Mouse (Mus musculus): ENCODE data around the gene Oas1e. TPM values are rescaled to one million over a fixed set of nuclear protein-coding genes. Genes with fewer than 3 reads are reported as not detected.

Gene Oas1e
- polyA plus RNA-seq, 1 experiment from 2014 or later = not detected

DNA sequence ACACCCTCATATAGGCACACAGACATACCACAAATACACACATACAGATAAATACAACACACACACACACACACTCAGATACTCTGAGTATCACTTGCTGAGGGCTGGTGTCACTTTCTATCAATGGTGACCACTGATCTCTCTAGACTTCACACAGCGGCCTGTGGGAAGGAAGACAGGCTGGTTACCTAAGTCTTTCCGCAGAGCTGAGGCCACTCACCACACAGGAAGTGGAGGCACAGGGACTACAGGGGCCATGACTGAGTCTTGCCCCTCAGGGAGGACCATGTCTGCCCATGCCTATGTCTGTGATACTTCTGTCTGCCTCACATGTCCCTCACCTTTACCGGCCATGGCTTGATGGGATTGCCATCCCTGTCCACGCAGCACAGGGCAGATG lies 41.1 kb downstream of the Oas1e start:
- Histone ChIP-seq H3K9me3 (ENCODE audit: control insufficient read depth, low read length) (no peaks in the 10 kb centered on the region), H3K27ac (ENCODE audit: low read depth, low read length) (no peak overlapping the region), H3K9ac (ENCODE audit: low read depth, low read length) (no peak overlapping the region), H3K4me1 (replicated peaks; ENCODE audit: control insufficient read depth, insufficient read depth, low read length) (no peaks in the 10 kb centered on the region), H3K27me3 (replicated peaks; ENCODE audit: control insufficient read depth, insufficient read depth, low read length) (no peaks in the 10 kb centered on the region), H3K4me3 (ENCODE audit: low read depth, low read length) (no peak overlapping the region), H3K4me2 (no peak overlapping the region), H3K36me3 (ENCODE audit: control insufficient read depth, insufficient read depth, low read length) (no peaks in the 10 kb centered on the region)
- 78% methylated on average over 4 of the region's 4 CpGs for WGBS
- DNase-seq (ENCODE audit: low spot score) (no peak), ATAC-seq (replicated peaks; ENCODE audit: low FRiP score) (no peak)

DNA sequence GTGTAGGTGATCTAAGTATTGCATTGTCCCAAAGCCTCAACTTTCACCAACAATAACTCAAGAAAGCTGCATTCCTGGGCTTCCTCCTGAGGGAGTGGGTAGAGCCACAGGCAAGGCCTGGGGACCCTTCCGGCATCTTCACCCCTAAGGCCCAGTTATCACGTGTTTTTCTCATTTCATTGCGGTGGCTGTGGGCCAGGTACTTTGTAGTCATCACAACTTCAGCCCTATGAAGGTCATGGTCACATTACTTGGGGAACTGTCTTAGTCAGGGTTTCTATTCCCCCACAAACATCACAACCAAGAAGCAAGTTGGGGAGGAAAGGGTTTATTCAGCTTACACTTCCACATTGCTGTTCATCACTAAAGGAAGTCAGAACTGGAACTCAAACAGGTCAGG lies 42.5 kb downstream of the Oas1e start:
- Histone ChIP-seq H3K9me3 (ENCODE audit: control insufficient read depth, low read length) (no peaks in the 10 kb centered on the region), H3K9ac (ENCODE audit: low read depth, low read length) (no peak overlapping the region), H3K4me1 (replicated peaks; ENCODE audit: control insufficient read depth, insufficient read depth, low read length) (no peaks in the 10 kb centered on the region), H3K4me2 (no peak overlapping the region), H3K36me3 (ENCODE audit: control insufficient read depth, insufficient read depth, low read length) (no peaks in the 10 kb centered on the region), H3K27ac (ENCODE audit: low read depth, low read length) (no peak overlapping the region), H3K27me3 (replicated peaks; ENCODE audit: control insufficient read depth, insufficient read depth, low read length) (no peaks in the 10 kb centered on the region), H3K4me3 (ENCODE audit: low read depth, low read length) (no peak overlapping the region)
- 70% methylated on average over 3 of the region's 3 CpGs for WGBS
- DNase-seq (ENCODE audit: low spot score) = no peak
- no peak for ATAC-seq (replicated peaks; ENCODE audit: low FRiP score)

DNA sequence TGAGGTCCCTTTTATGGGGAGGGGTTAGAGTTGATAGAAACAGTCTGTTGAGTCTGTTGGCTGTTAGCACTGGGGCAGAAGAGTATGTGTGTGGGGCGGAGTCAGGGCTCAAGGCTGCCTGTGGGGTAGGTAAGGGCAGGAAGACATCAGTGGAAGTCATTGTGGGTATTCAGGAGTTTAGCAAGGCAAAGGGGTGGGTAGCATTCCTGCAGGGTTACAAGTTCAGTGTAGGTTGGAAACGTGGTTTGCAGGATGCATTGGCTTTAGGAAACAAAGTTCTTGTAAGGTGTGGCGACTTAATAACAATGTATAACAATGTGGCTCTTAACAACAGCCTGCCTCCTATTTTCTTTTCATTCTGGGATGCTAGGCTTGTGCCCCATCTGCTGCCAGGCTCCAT lies 44.1 kb downstream of the Oas1e start:
- no peaks in the 10 kb centered on the region for H3K27me3 ChIP-seq (replicated peaks; ENCODE audit: control insufficient read depth, insufficient read depth, low read length)
- H3K9ac ChIP-seq (ENCODE audit: low read depth, low read length) = no peak overlapping the region
- H3K36me3 ChIP-seq (ENCODE audit: control insufficient read depth, insufficient read depth, low read length) = no peaks in the 10 kb centered on the region
- ATAC-seq (replicated peaks; ENCODE audit: low FRiP score) (no peak), DNase-seq (ENCODE audit: low spot score) (no peak)
- H3K4me1 ChIP-seq (replicated peaks; ENCODE audit: control insufficient read depth, insufficient read depth, low read length) = no peaks in the 10 kb centered on the region
- H3K9me3 ChIP-seq (ENCODE audit: control insufficient read depth, low read length) = no peaks in the 10 kb centered on the region
- 66% methylated on average over 3 of the region's 3 CpGs for WGBS
- H3K27ac ChIP-seq (ENCODE audit: low read depth, low read length) = no peak overlapping the region
- H3K4me3 ChIP-seq (ENCODE audit: low read depth, low read length) = no peak overlapping the region
- H3K4me2 ChIP-seq = no peak overlapping the region

DNA sequence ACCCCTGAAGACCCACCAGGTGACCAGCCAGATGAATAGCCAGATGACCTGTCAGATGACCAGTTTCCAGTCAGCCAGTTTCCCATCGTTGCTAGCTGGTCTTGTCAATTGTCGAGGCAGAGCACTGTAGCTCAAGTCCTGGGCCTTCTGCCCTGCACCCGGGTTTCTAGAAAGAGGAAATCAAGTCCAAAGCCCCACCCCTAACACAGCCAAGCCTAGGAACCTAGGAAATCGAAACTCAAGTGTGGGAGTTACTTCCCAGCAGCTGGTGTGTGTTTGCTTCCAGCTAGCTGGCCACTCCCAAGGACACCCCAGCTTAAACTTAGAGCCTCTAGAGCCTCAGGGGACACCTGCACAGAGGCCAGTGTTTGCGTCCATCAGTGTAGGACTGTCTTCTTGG lies 45.6 kb downstream of the Oas1e start, which contains the start of gene Oas2:
Gene Oas2, minus strand, starts transcription at position 166 of the 400 bp plus-strand sequence.
- Histone ChIP-seq H3K27ac (ENCODE audit: low read depth, low read length) (no peak within 1 kb of the TSS), H3K9me3 (ENCODE audit: control insufficient read depth, low read length) (no peaks in the 10 kb centered on the region), H3K4me3 (ENCODE audit: low read depth, low read length) (no peak within 1 kb of the TSS), H3K36me3 (ENCODE audit: control insufficient read depth, insufficient read depth, low read length) (no peaks in the 10 kb centered on the region), H3K27me3 (replicated peaks; ENCODE audit: control insufficient read depth, insufficient read depth, low read length) (no peaks in the 10 kb centered on the region), H3K4me2 (no peak within 1 kb of the TSS), H3K9ac (ENCODE audit: low read depth, low read length) (no peak within 1 kb of the TSS), H3K4me1 (replicated peaks; ENCODE audit: control insufficient read depth, insufficient read depth, low read length) (no peaks in the 10 kb centered on the region)
- no peak for ATAC-seq (replicated peaks; ENCODE audit: low FRiP score)
- no peak for DNase-seq (ENCODE audit: low spot score)
- WGBS = 51% methylated on average over 5 of the region's 5 CpGs

DNA sequence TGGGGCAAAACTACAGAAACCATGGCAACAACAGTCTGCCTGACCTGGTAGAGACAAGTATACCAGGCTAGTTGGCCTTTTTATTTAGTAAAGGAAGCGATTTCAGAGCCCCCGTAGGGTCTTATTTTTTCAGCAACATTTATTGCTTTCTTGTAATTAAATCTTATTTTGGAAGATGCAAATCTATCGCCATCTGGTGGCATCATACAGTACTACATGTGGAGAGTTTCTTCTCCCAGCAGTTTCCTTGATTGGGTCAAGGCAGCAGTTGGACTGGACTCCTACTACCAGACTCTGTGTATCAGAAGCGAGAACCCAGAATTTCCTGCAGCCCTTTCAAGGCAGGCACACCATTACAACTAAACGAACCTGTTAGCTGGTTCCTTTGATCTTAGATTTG lies 48.9 kb downstream of the Oas1e start:
- 13% methylated on average over 5 of the region's 5 CpGs for WGBS
- no peaks in the 10 kb centered on the region for H3K4me1 ChIP-seq (replicated peaks; ENCODE audit: control insufficient read depth, insufficient read depth, low read length)
- DNase-seq (ENCODE audit: low spot score) (no peak), ATAC-seq (replicated peaks; ENCODE audit: low FRiP score) (no peak)
- H3K27ac ChIP-seq (ENCODE audit: low read depth, low read length) = no peak overlapping the region
- H3K9me3 ChIP-seq (ENCODE audit: control insufficient read depth, low read length) = no peaks in the 10 kb centered on the region
- no peaks in the 10 kb centered on the region for H3K27me3 ChIP-seq (replicated peaks; ENCODE audit: control insufficient read depth, insufficient read depth, low read length)
- no peak overlapping the region for H3K4me3 ChIP-seq (ENCODE audit: low read depth, low read length)
- H3K9ac ChIP-seq (ENCODE audit: low read depth, low read length) = no peak overlapping the region
- H3K36me3 ChIP-seq (ENCODE audit: control insufficient read depth, insufficient read depth, low read length) = no peaks in the 10 kb centered on the region
- H3K4me2 ChIP-seq = no peak overlapping the region

DNA sequence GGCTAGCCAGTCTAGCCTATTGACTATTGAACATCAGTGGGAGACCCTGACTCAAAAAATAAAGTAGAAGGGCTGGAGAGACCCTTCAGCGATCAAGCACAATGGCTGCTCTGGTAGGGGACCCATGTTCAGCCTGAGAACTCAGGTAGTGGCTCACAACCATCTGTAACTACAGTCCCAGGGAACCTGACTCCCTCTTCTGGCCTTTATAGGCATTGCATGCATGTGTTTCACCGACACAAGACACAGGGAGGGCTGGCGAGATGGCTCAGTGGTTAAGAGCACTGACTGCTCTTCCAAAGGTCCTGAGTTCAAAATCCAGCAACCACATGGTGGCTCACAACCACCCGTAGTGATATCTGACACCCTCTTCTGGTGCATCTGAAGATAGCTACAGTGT lies 53.2 kb downstream of the Oas1e start:
- ATAC-seq (replicated peaks; ENCODE audit: low FRiP score) = no peak
- Histone ChIP-seq H3K4me2 (no peak overlapping the region), H3K27ac (ENCODE audit: low read depth, low read length) (no peak overlapping the region), H3K9ac (ENCODE audit: low read depth, low read length) (no peak overlapping the region), H3K9me3 (ENCODE audit: control insufficient read depth, low read length) (no peaks in the 10 kb centered on the region), H3K4me3 (ENCODE audit: low read depth, low read length) (no peak overlapping the region), H3K4me1 (replicated peaks; ENCODE audit: control insufficient read depth, insufficient read depth, low read length) (no peaks in the 10 kb centered on the region), H3K27me3 (replicated peaks; ENCODE audit: control insufficient read depth, insufficient read depth, low read length) (no peaks in the 10 kb centered on the region), H3K36me3 (ENCODE audit: control insufficient read depth, insufficient read depth, low read length) (no peaks in the 10 kb centered on the region)
- WGBS = 21% methylated on average over 4 of the region's 4 CpGs
- no peak for DNase-seq (ENCODE audit: low spot score)

Other genes with a start within 250 kb of the Oas1e start
- 27.4 and 29.7 TPM in 2 replicates for gene Tpcn1, start 206.9 kb downstream of the Oas1e start, polyA plus RNA-seq (2014; fragmentation: Nextera tagmentation; extraction: Ambion mirVana)
- 1.3 and 1.5 TPM in 2 replicates for gene Iqcd, start 206.5 kb downstream of the Oas1e start, polyA plus RNA-seq (2014; fragmentation: Nextera tagmentation; extraction: Ambion mirVana)
- gene Rita1, start 182.9 kb downstream of the Oas1e start, polyA plus RNA-seq (2014; fragmentation: Nextera tagmentation; extraction: Ambion mirVana) = 9.0 and 13.1 TPM in 2 replicates
- gene Ddx54, start 182.8 kb downstream of the Oas1e start, polyA plus RNA-seq (2014; fragmentation: Nextera tagmentation; extraction: Ambion mirVana) = 46.7 and 47.0 TPM in 2 replicates
- gene Cfap73, start 161.3 kb downstream of the Oas1e start, polyA plus RNA-seq (2014; fragmentation: Nextera tagmentation; extraction: Ambion mirVana) = not detected in 2 replicates
- gene Rasal1, start 146.7 kb downstream of the Oas1e start, polyA plus RNA-seq (2014; fragmentation: Nextera tagmentation; extraction: Ambion mirVana) = 0.25 and 0.32 TPM in 2 replicates
- gene Dtx1, start 83.6 kb downstream of the Oas1e start, polyA plus RNA-seq (2014; fragmentation: Nextera tagmentation; extraction: Ambion mirVana) = 0.23 and 1.1 TPM in 2 replicates
- 0.23 and 0.29 TPM in 2 replicates for gene Oas2, start 45.7 kb downstream of the Oas1e start, polyA plus RNA-seq (2014; fragmentation: Nextera tagmentation; extraction: Ambion mirVana)
- gene Oas3, start 17.9 kb downstream of the Oas1e start, polyA plus RNA-seq (2014; fragmentation: Nextera tagmentation; extraction: Ambion mirVana) = 0.04 and 0.08 TPM in 2 replicates
- 0.19 TPM in 1 of 2 replicates, not detected in the other for gene Oas1c, start 17.0 kb upstream of the Oas1e start, polyA plus RNA-seq (2014; fragmentation: Nextera tagmentation; extraction: Ambion mirVana)
- gene Oas1f, start 51.8 kb upstream of the Oas1e start, polyA plus RNA-seq (2014; fragmentation: Nextera tagmentation; extraction: Ambion mirVana) = not detected in 2 replicates
- gene Oas1h, start 65.9 kb upstream of the Oas1e start, polyA plus RNA-seq (2014; fragmentation: Nextera tagmentation; extraction: Ambion mirVana) = not detected in 2 replicates
- gene Oas1g, start 92.1 kb upstream of the Oas1e start, polyA plus RNA-seq (2014; fragmentation: Nextera tagmentation; extraction: Ambion mirVana) = 0.23 and 0.39 TPM in 2 replicates
- 1.3 and 1.6 TPM in 2 replicates for gene Oas1a, start 112.0 kb upstream of the Oas1e start, polyA plus RNA-seq (2014; fragmentation: Nextera tagmentation; extraction: Ambion mirVana)
- not detected in 2 replicates for gene Oas1d, start 119.0 kb upstream of the Oas1e start, polyA plus RNA-seq (2014; fragmentation: Nextera tagmentation; extraction: Ambion mirVana)
- gene Rph3a, start 214.6 kb upstream of the Oas1e start, polyA plus RNA-seq (2014; fragmentation: Nextera tagmentation; extraction: Ambion mirVana) = not detected in 2 replicates